Mouse (Mus musculus): ENCODE data around the gene Erbb4.

Erbb4 gene

GRCm38 (mm10) chr1:68570924-68571323, 536.9 kb downstream of the Erbb4 start:
- DNase-seq (ENCODE audit: low read depth, low spot score): no peak

DNA sequence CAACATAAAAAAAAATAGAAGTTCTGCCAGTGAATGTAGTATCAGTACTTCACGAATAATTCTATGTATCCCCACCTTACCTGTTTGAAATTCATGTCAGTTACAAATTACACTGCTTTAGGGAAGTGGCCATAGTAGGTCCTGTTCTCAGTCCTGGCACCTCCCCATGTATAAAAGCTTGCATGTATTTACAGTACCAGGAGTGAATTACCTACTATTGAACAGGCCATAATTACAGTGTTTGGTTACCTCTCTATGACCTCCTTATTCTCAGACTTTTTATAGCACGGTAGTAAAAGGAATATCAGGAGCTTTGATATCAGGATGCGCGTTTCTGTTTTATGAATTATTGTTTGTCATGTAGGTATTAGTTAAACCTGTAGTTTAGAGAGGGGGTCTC, 564.9 kb downstream of the Erbb4 start:
- DNase-seq (ENCODE audit: low read depth, low spot score): no peak

DNA sequence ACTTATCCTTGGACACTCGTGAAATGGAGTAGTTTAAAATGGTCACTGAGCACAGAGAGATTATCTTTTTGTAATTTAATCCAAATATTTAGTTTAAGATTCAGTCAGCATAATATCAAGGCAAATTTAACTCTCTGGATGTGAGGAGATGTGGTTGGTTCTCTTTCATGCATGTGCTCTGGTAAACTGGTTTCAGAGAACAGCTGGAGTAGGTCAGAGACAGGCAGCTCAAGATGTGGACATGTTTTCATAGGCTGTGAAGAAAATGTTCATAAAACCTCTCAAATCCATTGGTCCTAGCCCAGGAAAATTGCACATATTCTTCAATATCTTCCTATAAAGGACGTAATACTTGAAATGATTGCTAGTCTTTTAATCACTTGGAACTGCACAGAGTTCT, 590.0 kb downstream of the Erbb4 start:
- DNase-seq (ENCODE audit: low read depth, low spot score): no peak

DNA sequence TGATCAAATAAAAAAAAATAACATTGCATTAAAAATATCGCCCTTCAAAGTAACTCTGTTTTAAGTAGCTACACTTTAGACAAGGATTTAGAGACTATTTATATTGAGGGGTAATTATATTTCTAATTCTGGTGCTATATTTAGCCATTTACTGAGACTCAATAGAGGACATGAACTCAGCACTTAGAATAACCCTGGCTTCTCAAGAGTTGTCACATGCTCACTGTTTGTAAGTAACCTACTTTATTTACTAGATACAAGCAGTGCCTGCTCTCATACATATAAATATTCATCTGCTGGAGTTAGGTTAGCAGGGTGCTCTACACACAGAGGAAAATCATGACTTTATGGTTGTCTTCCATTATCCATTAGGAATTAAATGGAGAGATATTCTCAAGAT, 604.0 kb downstream of the Erbb4 start:
- no peak for DNase-seq (ENCODE audit: low read depth, low spot score)

DNA sequence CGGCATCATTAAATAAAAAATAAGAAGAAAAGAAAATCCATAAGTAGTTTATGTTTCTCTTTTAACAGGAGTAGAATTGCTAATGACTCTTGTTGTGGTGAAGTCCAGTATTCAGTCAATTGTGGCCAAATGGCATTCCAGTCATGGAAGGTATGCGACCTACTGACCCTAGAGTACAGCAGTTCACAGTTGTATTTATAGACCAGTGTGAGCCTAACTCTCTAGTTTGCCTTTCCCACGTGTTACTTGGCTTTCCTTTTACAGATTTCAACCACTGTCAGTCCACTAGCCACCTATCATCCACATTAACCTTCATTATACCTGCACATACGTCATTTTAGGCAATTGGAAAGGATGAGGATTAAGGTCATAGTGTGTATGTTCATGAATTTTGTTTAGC, 606.3 kb downstream of the Erbb4 start:
- no peak for DNase-seq (ENCODE audit: low read depth, low spot score)

GRCm38 (mm10) chr1:68466390-68466960, 641.4 kb downstream of the Erbb4 start:
- DNase-seq (ENCODE audit: low read depth, low spot score): no peak

GRCm38 (mm10) chr1:68451274-68451673, 656.6 kb downstream of the Erbb4 start:
- DNase-seq (ENCODE audit: low read depth, low spot score): no peak

GRCm38 (mm10) chr1:68424336-68424983, 683.4 kb downstream of the Erbb4 start:
- no peak for DNase-seq (ENCODE audit: low read depth, low spot score)

DNA sequence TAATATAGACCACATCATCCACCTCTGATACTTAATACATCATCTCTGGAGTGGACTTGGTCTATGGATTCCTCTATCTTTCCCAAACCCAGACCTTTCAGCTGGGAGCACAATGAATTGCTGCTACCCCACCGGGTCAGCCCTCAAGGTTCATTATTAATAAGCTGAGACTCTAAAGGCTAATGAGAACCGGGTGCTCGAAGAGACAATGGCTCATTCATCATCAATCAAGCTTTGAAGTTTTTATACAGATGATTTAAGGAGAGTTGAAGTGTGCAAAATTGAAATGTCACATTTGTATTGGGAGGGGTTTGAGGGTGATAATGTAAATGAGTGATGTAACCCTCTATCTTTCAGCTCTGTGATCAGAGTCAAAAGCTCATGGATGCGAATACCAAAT, 706.7 kb downstream of the Erbb4 start:
- no peak for DNase-seq (ENCODE audit: low read depth, low spot score)

DNA sequence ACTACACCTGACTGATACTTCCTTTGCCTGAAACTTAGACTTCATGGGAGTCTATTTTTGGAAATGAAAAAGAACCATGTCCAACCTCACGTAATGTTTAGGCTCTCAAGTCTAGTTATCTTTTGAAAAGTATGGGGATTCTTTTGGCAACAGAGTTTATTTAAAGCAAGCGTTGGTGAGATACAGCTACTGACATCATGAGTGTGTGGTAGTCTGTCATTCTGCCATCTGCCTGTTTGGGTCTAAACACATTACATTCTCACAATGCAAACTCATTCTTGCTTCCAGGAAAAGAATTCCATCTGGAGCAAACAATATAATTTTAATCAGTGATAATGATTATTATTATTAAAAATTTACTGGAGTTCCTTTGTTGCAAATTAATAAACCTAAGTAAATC, 736.3 kb downstream of the Erbb4 start:
- DNase-seq (ENCODE audit: low read depth, low spot score): peak; percentile 29

GRCm38 (mm10) chr1:68333714-68334113, 774.1 kb downstream of the Erbb4 start:
- DNase-seq (ENCODE audit: low read depth, low spot score): no peak

DNA sequence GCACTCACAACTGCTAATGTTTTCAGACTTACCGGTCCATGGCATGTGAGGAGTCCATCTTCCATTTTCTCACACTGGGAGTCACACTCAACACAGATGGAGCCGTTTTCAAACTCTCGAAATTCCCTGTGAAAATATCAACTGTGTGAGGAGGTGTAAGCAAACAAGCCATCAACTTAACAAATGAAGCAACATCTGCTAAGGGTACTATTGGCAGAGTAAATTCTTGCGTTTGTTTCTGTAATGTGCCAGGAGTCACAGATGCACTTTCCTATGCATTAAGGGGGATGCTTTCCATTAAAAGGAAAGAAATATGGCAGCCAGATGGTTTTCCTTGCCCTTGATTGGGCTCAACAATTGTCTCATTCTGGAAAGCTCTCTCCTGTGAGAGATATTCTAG, 802.0 kb downstream of the Erbb4 start:
- peak; percentile 9 for DNase-seq (ENCODE audit: low read depth, low spot score)

DNA sequence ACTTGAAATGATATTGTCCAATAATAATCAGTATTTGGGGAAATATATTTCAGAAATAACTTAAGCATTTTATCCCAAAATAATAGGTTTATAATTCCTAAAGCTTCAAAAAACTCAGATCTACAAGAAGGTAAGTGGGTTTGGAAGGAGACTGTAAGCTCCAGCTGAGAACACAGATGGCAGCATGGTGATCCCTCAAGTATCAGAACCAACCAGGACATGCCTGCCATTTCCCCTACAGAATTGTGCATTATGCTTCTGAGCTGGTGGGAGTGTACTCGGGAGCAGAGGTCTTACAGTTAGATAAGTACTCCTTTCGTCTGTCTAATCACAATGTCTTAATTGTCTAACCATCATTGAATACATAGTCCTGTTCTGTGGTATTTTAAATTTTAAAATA, 823.4 kb downstream of the Erbb4 start:
- DNase-seq (ENCODE audit: low read depth, low spot score): no peak

- peak; percentile 27 for DNase-seq (ENCODE audit: low read depth, low spot score)
Measured at GRCm38 (mm10) chr1:68275819-68276218, 832.0 kb downstream of the Erbb4 start.

DNA sequence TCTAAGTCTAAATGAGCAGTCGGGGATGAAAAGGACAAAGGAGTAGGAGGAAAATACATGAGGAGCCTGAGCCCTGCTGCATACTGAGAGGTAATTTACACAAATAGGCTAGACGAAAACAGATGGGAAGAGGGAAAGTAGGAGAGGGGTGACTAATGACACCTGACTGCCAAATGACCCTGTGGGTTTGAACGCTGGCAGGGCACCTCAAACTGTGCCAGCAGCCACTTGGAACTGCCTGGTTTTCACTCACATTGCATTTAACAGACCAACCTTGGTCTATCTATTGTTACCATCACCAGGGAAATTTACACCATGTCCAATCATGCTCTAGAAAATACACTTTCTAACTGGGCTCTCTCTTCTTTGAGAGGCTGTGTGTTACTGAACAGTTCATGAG, 929.3 kb downstream of the Erbb4 start:
- DNase-seq (ENCODE audit: low read depth, low spot score): no peak

DNA sequence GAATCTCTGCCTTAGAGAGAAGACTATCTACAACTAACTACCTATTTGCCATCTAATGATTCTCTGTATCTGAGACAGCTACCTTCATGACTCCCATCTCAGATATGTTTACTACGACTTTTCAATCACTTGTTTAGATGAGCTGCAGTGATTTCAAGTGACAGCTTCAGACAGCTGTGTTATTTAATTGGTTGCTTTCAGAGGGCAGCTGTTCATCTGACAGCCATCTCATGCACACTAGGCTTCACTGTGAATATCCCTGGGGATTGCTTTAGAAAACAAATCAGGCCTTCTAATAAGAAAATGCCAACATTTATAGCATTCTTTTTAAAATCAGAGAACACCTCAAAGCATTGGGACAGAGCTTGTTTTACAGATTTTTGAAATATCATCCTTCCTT, 952.6 kb downstream of the Erbb4 start:
- no peak for DNase-seq (ENCODE audit: low read depth, low spot score)

DNA sequence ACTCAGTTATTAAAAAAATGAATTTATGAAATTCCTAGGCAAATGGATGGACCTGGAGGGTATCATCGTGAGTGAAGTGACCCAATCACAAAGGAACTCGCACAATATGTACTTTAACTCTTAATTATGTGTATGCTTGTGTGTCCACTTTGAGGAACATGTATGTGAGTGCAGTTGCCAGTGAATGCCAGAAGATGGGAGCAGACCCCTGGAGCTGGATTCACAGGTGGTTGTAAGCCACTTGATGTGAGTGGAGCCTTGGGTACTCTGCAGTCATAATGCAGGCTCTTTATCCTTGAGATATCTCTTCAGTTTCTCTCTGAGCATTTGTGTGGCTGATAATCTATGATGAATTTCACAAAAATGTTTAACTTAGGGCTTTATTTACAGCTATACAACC, 957.3 kb downstream of the Erbb4 start:
- DNase-seq (ENCODE audit: low read depth, low spot score): no peak

DNA sequence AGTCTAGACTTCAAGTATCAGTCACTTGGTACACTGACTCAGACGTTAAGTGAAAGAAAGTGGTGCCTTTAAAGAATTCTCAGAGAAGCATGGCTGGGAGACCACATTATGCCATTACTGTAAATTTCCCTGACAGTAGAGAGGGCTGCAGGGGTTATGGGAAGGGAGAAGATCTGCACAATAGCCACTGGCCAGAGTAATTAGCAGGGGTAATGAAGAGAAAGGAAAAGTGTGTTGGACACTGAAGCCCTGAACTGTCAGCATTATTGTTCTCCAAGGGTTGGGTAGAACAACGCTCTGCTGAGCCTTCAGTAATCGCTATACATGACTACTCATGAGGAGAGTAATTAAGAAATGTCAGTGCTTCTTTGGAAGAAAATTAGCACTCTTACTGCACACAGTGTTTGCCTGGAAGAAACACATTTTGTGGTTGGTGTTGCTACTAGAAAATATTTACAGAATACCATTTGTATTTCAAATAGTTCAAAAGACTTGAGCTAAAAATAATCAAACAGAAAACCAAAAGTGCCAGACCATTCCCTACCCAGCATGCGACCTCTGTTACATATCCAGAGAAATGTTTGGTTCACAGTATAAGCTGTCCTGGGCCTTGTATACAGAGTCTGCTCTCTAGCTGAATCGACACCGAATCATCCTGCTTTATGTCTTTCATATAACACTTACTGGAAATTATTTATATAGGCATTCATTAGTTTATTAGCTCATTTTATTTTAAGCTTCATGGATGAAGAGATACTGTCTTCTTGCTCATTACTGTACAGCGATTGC, 965.1 kb downstream of the Erbb4 start:
- DNase-seq (ENCODE audit: low read depth, low spot score): no peak

DNA sequence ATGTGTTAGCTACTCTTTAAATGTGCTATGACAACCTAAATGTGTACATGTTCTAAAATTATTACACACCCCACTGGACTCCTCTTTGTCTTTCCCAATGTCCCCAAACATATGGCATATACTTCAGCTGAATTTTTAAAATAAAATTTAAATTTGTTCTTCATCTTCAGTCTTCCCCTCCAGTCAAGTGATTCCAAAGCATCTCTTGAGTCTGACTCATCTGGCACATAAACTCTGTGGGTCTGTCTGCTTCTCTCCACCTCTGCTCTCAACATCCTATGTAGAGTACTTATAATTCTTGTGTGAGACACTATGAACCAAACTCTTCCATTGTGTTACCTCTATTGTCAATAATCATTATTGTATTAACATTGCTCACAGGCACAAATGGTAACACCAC, 972.9 kb downstream of the Erbb4 start:
- DNase-seq (ENCODE audit: low read depth, low spot score): no peak

DNA sequence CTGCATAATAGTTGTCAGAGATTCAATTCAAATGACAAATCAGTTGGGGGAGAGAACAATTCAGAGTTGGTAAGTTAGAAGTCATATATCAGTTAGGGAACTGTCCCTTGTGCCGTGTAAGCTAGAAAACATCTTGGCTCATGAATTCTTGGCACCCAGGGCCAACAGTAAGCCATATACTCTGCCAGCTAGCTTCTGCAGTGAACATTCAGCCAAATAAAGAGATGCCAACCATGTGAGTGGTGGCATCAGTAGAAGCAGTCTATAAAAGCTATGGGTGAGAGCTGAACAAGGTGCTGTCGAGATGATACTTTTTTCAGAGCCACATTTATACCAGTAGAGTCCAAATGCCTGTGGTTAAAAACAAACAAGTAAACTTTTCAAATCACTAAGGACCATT, 973.4 kb downstream of the Erbb4 start:
- DNase-seq (ENCODE audit: low read depth, low spot score): no peak

DNA sequence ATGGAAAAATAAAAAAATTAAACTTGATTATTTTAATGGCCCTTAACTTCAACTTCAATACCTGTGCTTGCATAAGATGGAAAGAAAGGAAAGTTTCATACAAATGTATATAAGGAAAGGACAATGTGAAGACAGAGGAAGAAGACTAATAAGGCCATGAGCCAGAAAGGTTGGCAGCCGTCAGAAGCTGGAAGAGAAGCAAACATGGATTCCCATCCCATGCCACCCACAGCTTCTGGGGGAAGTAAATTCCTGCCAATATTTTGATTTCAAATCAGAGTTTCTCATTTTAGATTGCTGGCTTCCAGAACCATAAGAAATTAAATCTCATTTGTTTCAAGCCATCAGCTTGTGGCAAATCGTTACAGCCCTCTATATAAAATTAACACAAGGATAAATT, 984.3 kb downstream of the Erbb4 start:
- no peak for DNase-seq (ENCODE audit: low read depth, low spot score)

- DNase-seq (ENCODE audit: low read depth, low spot score): no peak
Measured at GRCm38 (mm10) chr1:68120364-68120763, 987.5 kb downstream of the Erbb4 start.

DNA sequence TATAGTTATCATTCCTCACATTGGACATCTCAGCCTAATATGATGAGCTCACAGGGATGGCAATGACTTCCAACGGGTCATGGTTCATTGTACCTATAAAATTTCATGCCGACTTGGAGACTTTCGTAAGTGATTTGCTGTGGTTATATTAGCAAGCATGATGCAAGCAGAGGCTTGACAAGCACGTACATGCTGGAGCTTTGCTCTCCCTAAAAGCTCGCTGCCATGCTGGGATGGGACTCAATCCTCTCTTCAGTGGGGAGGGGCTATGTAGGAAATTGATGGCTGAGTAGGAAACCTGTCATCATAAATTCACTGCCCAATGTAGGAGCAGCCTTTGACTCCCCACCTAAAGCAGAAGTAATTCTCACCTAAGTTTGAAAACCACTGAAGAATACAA, 992.1 kb downstream of the Erbb4 start:
- no peak for DNase-seq (ENCODE audit: low read depth, low spot score)
